Mouse (Mus musculus) midbrain, embryonic 16.5 days (tissue): Measurements from ENCODE around the gene Pqlc2. TPM values are rescaled to one million over a fixed set of nuclear protein-coding genes. Genes with fewer than 3 reads are reported as not detected.

ENCODE experiments used
- ATAC-seq: fragments of 200-750 bp; cut with Nextera tagmentation; 2 replicates; pipeline ENCODE4 v1.8.0; 2017; ENCODE audit warnings: moderate TSS enrichment
- H3K27ac ChIP-seq: fragments of 300-500 bp; sonication (generic); 2 replicates; pipeline ENCODE4 v1.5.1; 2014; ENCODE audit warnings: mild to moderate bottlenecking, low read length, mixed read lengths
- H3K27me3 ChIP-seq: fragments of 300-500 bp; sonication (generic); 2 replicates; pipeline ENCODE4 v1.6.1; 2014; ENCODE audit warnings: low read depth, low read length, mixed read lengths; ENCODE audit not compliant: control insufficient read depth, insufficient read depth
- H3K36me3 ChIP-seq: fragments of 300-500 bp; sonication (generic); 2 replicates; pipeline ENCODE4 v1.6.1; 2014; ENCODE audit warnings: mild to moderate bottlenecking, low read length, moderate library complexity, mixed read lengths; ENCODE audit not compliant: control insufficient read depth, insufficient read depth
- H3K4me1 ChIP-seq: fragments of 300-500 bp; sonication (generic); 2 replicates; pipeline ENCODE4 v1.6.1; 2014; ENCODE audit warnings: mild to moderate bottlenecking, low read length, mixed read lengths; ENCODE audit not compliant: control insufficient read depth, insufficient read depth
- H3K4me2 ChIP-seq: fragments of 300-500 bp; sonication (generic); 2 replicates; pipeline ENCODE4 v1.6.1; 2014; ENCODE audit warnings: mild to moderate bottlenecking, low read length, mixed read lengths
- H3K4me3 ChIP-seq: fragments of 300-500 bp; sonication (generic); 2 replicates; pipeline ENCODE4 v1.5.1; 2014; ENCODE audit warnings: low read depth, mild to moderate bottlenecking, low read length, moderate library complexity, mixed read lengths
- H3K9ac ChIP-seq: fragments of 300-500 bp; sonication (generic); 2 replicates; pipeline ENCODE4 v1.6.1; 2014; ENCODE audit warnings: low read depth, low read length, mixed read lengths
- H3K9me3 ChIP-seq: fragments of 300-500 bp; sonication (generic); replicated peaks from 2 replicates; pipeline ENCODE4 v1.6.1; 2014; ENCODE audit warnings: mild to moderate bottlenecking, low read length, mixed read lengths; ENCODE audit not compliant: control insufficient read depth, poor library complexity, severe bottlenecking
- WGBS: fragments of 180-500 bp; shearing (Covaris S2); extraction: QIAGEN DNeasy Blood & Tissue Kit; methylation state at CpG from one replicate; pipeline ENCODE4 v1.1.7; 2014; 5-methylcytosine and 5-hydroxymethylcytosine counted together
- polyA plus RNA-seq: library from polyadenylated mRNA; unstranded; fragments of >200 nt; fragmentation: Nextera tagmentation; extraction: Ambion mirVana; gene quantifications from 2 replicates; pipeline ENCODE4 v1.2.1, GENCODE M21; 2015

The Pqlc2 gene
- polyA plus RNA-seq, 1 experiment from 2014 or later = 15.1 TPM

GRCm38 (mm10) chr4:139310899-139311701, 592 bp upstream of the Pqlc2 start:
- no peak; the same call in 1 of the 2 replicates for ATAC-seq
- peak overlapping the region; percentile 68 for H3K4me2 ChIP-seq
- peak overlapping the region; percentile 77 for H3K27ac ChIP-seq
- no peaks in the 10 kb centered on the region for H3K27me3 ChIP-seq
- no peaks in the 10 kb centered on the region for H3K9me3 ChIP-seq
- peaks cover 18% of the 10 kb centered on the region for H3K4me1 ChIP-seq
- H3K4me3 ChIP-seq = peak overlapping the region; percentile 93
- 0 out of 2 replicates have a peak, but pooled peaks cover 2% of the 10 kb centered on the region for H3K36me3 ChIP-seq
- WGBS = under 1% methylated on average over 53 of the region's 53 CpGs
- H3K9ac ChIP-seq = peak overlapping the region; percentile 91

- H3K9me3 ChIP-seq = no peaks in the 10 kb centered on the region
- peak overlapping the region; percentile 93 for H3K4me3 ChIP-seq
- H3K4me2 ChIP-seq = peak overlapping the region; percentile 68
- peaks cover 18% of the 10 kb centered on the region for H3K4me1 ChIP-seq
- ATAC-seq = no peak
- no peak overlapping the region for H3K27ac ChIP-seq
- H3K36me3 ChIP-seq = peaks cover 4% of the 10 kb centered on the region
- H3K9ac ChIP-seq = peak overlapping the region; percentile 93
- H3K27me3 ChIP-seq = no peaks in the 10 kb centered on the region
- 29% methylated on average over 6 of the region's 6 CpGs for WGBS
These were observed 857 bp downstream of the Pqlc2 start for GRCm38 (mm10) chr4:139309651-139310050.

GRCm38 (mm10) chr4:139307916-139308315, 2.6 kb downstream of the Pqlc2 start:
- Histone ChIP-seq H3K27ac (no peak overlapping the region), H3K36me3 (peaks cover 5% of the 10 kb centered on the region), H3K27me3 (no peaks in the 10 kb centered on the region), H3K4me3 (no peak overlapping the region), H3K4me1 (peaks cover 18% of the 10 kb centered on the region), H3K4me2 (no peak overlapping the region), H3K9ac (no peak overlapping the region), H3K9me3 (no peaks in the 10 kb centered on the region)
- 80% methylated on average over 5 of the region's 5 CpGs for WGBS
- no peak for ATAC-seq

- peaks cover 18% of the 10 kb centered on the region for H3K36me3 ChIP-seq
- H3K27ac ChIP-seq = no peak overlapping the region
- no peaks in the 10 kb centered on the region for H3K27me3 ChIP-seq
- WGBS = 93% methylated on average over 3 of the region's 3 CpGs
- no peak overlapping the region for H3K4me2 ChIP-seq
- ATAC-seq = no peak
- H3K4me1 ChIP-seq = peaks cover 9% of the 10 kb centered on the region
- no peak overlapping the region for H3K4me3 ChIP-seq
- no peaks in the 10 kb centered on the region for H3K9me3 ChIP-seq
- H3K9ac ChIP-seq = no peak overlapping the region
These were observed 5.0 kb downstream of the Pqlc2 start for GRCm38 (mm10) chr4:139305521-139305920.

- no peaks in the 10 kb centered on the region for H3K27me3 ChIP-seq
- H3K9me3 ChIP-seq = no peaks in the 10 kb centered on the region
- 66% methylated on average over 5 of the region's 5 CpGs for WGBS
- no peak overlapping the region for H3K4me3 ChIP-seq
- no peak overlapping the region for H3K9ac ChIP-seq
- no peak overlapping the region for H3K27ac ChIP-seq
- no peak for ATAC-seq
- H3K36me3 ChIP-seq = peaks cover 20% of the 10 kb centered on the region
- no peaks in the 10 kb centered on the region for H3K4me1 ChIP-seq
- H3K4me2 ChIP-seq = no peak overlapping the region
These were observed 8.3 kb downstream of the Pqlc2 start for GRCm38 (mm10) chr4:139302241-139302640.

GRCm38 (mm10) chr4:139301780-139302179, 8.7 kb downstream of the Pqlc2 start:
- ATAC-seq = no peak
- Histone ChIP-seq H3K4me1 (no peaks in the 10 kb centered on the region), H3K9ac (no peak overlapping the region), H3K4me3 (no peak overlapping the region), H3K27ac (no peak overlapping the region), H3K27me3 (no peaks in the 10 kb centered on the region), H3K9me3 (no peaks in the 10 kb centered on the region), H3K4me2 (no peak overlapping the region), H3K36me3 (peaks cover 20% of the 10 kb centered on the region)
- 94% methylated on average over 8 of the region's 8 CpGs for WGBS

- Histone ChIP-seq H3K36me3 (peaks cover 15% of the 10 kb centered on the region; the same call in 1 of the 2 replicates), H3K9ac (no peak overlapping the region), H3K4me1 (no peaks in the 10 kb centered on the region), H3K4me3 (no peak overlapping the region), H3K9me3 (no peaks in the 10 kb centered on the region), H3K27me3 (no peaks in the 10 kb centered on the region), H3K27ac (no peak overlapping the region), H3K4me2 (no peak overlapping the region)
- ATAC-seq = no peak
- 86% methylated on average over 12 of the region's 12 CpGs for WGBS
These were observed 11.7 kb downstream of the Pqlc2 start for GRCm38 (mm10) chr4:139298671-139299366.

GRCm38 (mm10) chr4:139297566-139297965, 12.9 kb downstream of the Pqlc2 start:
- Histone ChIP-seq H3K27me3 (no peaks in the 10 kb centered on the region), H3K9me3 (no peaks in the 10 kb centered on the region), H3K9ac (no peak overlapping the region), H3K36me3 (peaks cover 15% of the 10 kb centered on the region; the same call in 1 of the 2 replicates), H3K4me1 (no peaks in the 10 kb centered on the region), H3K27ac (no peak overlapping the region), H3K4me2 (no peak overlapping the region), H3K4me3 (no peak overlapping the region)
- WGBS = 91% methylated on average over 4 of the region's 4 CpGs
- ATAC-seq = no peak

GRCm38 (mm10) chr4:139292038-139292437, 18.5 kb downstream of the Pqlc2 start:
- no peak overlapping the region for H3K9ac ChIP-seq
- no peak overlapping the region for H3K4me2 ChIP-seq
- WGBS = 96% methylated on average over 5 of the region's 5 CpGs
- no peak overlapping the region for H3K4me3 ChIP-seq
- H3K36me3 ChIP-seq = peaks cover 6% of the 10 kb centered on the region; the same call in 1 of the 2 replicates
- H3K4me1 ChIP-seq = no peaks in the 10 kb centered on the region
- no peak overlapping the region for H3K27ac ChIP-seq
- no peak for ATAC-seq
- no peaks in the 10 kb centered on the region for H3K9me3 ChIP-seq
- no peaks in the 10 kb centered on the region for H3K27me3 ChIP-seq
